31 mouse cellular contexts compared by ENCODE assay signal in genomic region chr1:52787254-52787653, GRCm38 (mm10).
"Had no signal": no experiment of that assay in that cellular context is flagged by ENCODE, and none has a peak within 500 bp of the region (broad histone marks: within the 10 kb centered on the region; RNA-seq: fewer than 3 reads in every experiment).

No protein-coding gene starts in this region.

- H3K4me3 ChIP-seq: left cerebral cortex, adult 2 months; limb, embryonic 10.5 days; limb, embryonic 12.5 days; limb, embryonic 13.5 days; limb, embryonic 15.5 days; liver, embryonic 12.5 days; liver, embryonic 13.5 days; liver, embryonic 15.5 days; lung, embryonic 15.5 days; megakaryocyte, embryonic 14.5 days; midbrain, embryonic 10.5 days; midbrain, embryonic 12.5 days; midbrain, embryonic 13.5 days; midbrain, embryonic 15.5 days had no signal

- H3K9ac ChIP-seq: limb, embryonic 12.5 days; limb, embryonic 13.5 days; limb, embryonic 15.5 days; liver, embryonic 12.5 days; liver, embryonic 13.5 days; liver, embryonic 14.5 days; liver, embryonic 15.5 days; liver, postnatal 0 days; lung, embryonic 14.5 days; lung, embryonic 15.5 days; midbrain, embryonic 12.5 days; midbrain, embryonic 13.5 days; midbrain, embryonic 15.5 days had no signal

- H3K4me2 ChIP-seq: limb, embryonic 12.5 days; limb, embryonic 13.5 days; limb, embryonic 15.5 days; liver, embryonic 11.5 days; liver, embryonic 12.5 days; liver, embryonic 13.5 days; liver, embryonic 15.5 days; lung, embryonic 14.5 days; lung, embryonic 15.5 days; midbrain, embryonic 11.5 days; midbrain, embryonic 12.5 days; midbrain, embryonic 13.5 days; midbrain, embryonic 15.5 days had no signal

- ATAC-seq: liver, embryonic 12.5 days; liver, postnatal 0 days; lung, postnatal 0 days; midbrain, embryonic 13.5 days; midbrain, embryonic 15.5 days; midbrain, embryonic 16.5 days had no signal

- DNase-seq: left cerebral cortex, postnatal 4 days; liver; liver, embryonic 13.5 days; liver, postnatal 0 days; lung, adult 18-20 months; lung, adult 2 months; lung, embryonic 14.5 days; lung, postnatal 10 days; lung, postnatal 14 days; lung, postnatal 36 days; lung, postnatal 4 days; midbrain, embryonic 14.5 days had no signal

- H3K27me3 ChIP-seq: limb, embryonic 12.5 days; limb, embryonic 13.5 days; limb, embryonic 15.5 days; liver, embryonic 12.5 days; liver, embryonic 13.5 days; liver, embryonic 15.5 days; lung, embryonic 15.5 days; megakaryocyte, embryonic 14.5 days; midbrain, embryonic 12.5 days; midbrain, embryonic 13.5 days; midbrain, embryonic 15.5 days had no signal

- H3K27ac ChIP-seq: left cerebral cortex, adult 2 months; limb, embryonic 10.5 days; limb, embryonic 12.5 days; limb, embryonic 13.5 days; limb, embryonic 15.5 days; liver, embryonic 12.5 days; liver, embryonic 13.5 days; liver, embryonic 14.5 days; liver, embryonic 15.5 days; lung, embryonic 15.5 days; macrophage; midbrain, embryonic 10.5 days; midbrain, embryonic 12.5 days; midbrain, embryonic 13.5 days; midbrain, embryonic 15.5 days had no signal

- H3K9me3 ChIP-seq: limb, embryonic 10.5 days; limb, embryonic 12.5 days; limb, embryonic 13.5 days; limb, embryonic 15.5 days; liver, embryonic 12.5 days; liver, embryonic 13.5 days; liver, embryonic 15.5 days; lung, embryonic 15.5 days; megakaryocyte, embryonic 14.5 days; midbrain, embryonic 10.5 days; midbrain, embryonic 12.5 days; midbrain, embryonic 13.5 days; midbrain, embryonic 15.5 days had no signal

- H3K4me1 ChIP-seq: limb, embryonic 10.5 days; limb, embryonic 12.5 days; limb, embryonic 15.5 days; liver, embryonic 12.5 days; liver, embryonic 13.5 days; liver, embryonic 15.5 days; lung, embryonic 15.5 days; midbrain, embryonic 10.5 days; midbrain, embryonic 12.5 days; midbrain, embryonic 13.5 days; midbrain, embryonic 15.5 days had no signal
